Mouse (Mus musculus) lung, embryonic 16.5 days (tissue): Measurements from ENCODE around the gene Lgr4. TPM values are rescaled to one million over a fixed set of nuclear protein-coding genes. Genes with fewer than 3 reads are reported as not detected.

Experiments used
- ATAC-seq: fragments of 200-750 bp; cut with Nextera tagmentation; 2 replicates; pipeline ENCODE4 v1.8.0; 2017; ENCODE audit warnings: low read depth, mild to moderate bottlenecking, moderate library complexity
- H3K27ac ChIP-seq: fragments of 300-500 bp; sonication (generic); 2 replicates; pipeline ENCODE4 v1.5.1; 2014; ENCODE audit warnings: mild to moderate bottlenecking, control low read depth, low read length
- H3K27me3 ChIP-seq: fragments of 300-500 bp; sonication (generic); 2 replicates; pipeline ENCODE4 v1.6.1; 2014; ENCODE audit warnings: low read depth, low read length, mixed read lengths; ENCODE audit not compliant: control insufficient read depth, insufficient read depth
- H3K36me3 ChIP-seq: fragments of 300-500 bp; sonication (generic); 2 replicates; pipeline ENCODE4 v1.6.1; 2014; ENCODE audit warnings: low read length; ENCODE audit not compliant: control insufficient read depth, insufficient read depth
- H3K4me1 ChIP-seq: fragments of 300-500 bp; sonication (generic); replicated peaks from 2 replicates; pipeline ENCODE4 v1.6.1; 2014; ENCODE audit warnings: low read length, mixed read lengths; ENCODE audit not compliant: control insufficient read depth, insufficient read depth
- H3K4me2 ChIP-seq: fragments of 300-500 bp; sonication (generic); 2 replicates; pipeline ENCODE4 v1.6.1; 2014; ENCODE audit warnings: low read depth, low read length, control low read depth
- H3K4me3 ChIP-seq: fragments of 300-500 bp; sonication (generic); 2 replicates; pipeline ENCODE4 v1.5.1; 2014; ENCODE audit warnings: mild to moderate bottlenecking, low read length, control low read depth
- H3K9ac ChIP-seq: fragments of 300-500 bp; sonication (generic); 2 replicates; pipeline ENCODE4 v1.6.1; 2014; ENCODE audit warnings: low read length, control low read depth
- H3K9me3 ChIP-seq: fragments of 300-500 bp; sonication (generic); 2 replicates; pipeline ENCODE4 v1.6.1; 2016; ENCODE audit warnings: low read length; ENCODE audit not compliant: control insufficient read depth
- WGBS: fragments of 180-500 bp; shearing (Covaris S2); extraction: QIAGEN DNeasy Blood & Tissue Kit; methylation state at CpG from one replicate; pipeline ENCODE4 v1.1.7; 2014; 5-methylcytosine and 5-hydroxymethylcytosine counted together
- polyA plus RNA-seq: library from polyadenylated mRNA; unstranded; fragments of >200 nt; fragmentation: Nextera tagmentation; extraction: Ambion mirVana; gene quantifications from 2 replicates; pipeline ENCODE4 v1.2.1, GENCODE M21; 2015

The Lgr4 gene
- polyA plus RNA-seq, 1 experiment from 2014 or later: 2.0 TPM

DNA sequence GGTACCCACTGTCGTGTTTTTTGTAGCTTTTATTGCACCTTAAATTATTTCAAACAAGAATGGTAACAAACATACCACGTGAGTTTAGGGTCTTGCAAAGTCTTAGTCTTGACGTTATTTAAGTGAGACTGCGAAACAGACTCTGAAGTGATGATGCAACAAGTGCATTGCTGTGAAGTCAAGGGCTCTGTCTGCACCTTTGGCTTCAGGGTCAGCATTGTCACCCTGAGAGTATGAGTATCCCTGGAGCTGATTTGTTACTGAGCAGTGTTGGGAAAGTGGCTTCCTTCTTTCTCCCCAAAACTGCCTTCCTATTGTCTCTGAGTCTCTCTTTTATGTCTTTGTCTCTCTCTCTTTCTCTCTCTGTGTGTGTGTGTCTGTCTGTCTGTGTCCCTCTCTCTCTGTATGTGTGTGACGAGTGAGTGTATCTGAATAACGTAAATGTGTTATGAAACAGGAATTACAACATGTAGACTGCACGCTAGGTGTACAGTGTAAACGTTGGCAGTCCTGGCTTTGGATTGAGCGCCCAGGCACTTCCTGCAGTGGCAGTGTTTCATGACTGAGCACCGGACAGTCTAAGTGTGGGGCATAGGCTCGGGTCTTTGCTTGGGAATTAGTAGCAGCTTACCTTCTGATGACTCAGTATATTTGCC lies 18.4 kb downstream of the Lgr4 start:
- no peak overlapping the region for H3K27ac ChIP-seq
- H3K4me2 ChIP-seq: no peak overlapping the region
- H3K27me3 ChIP-seq: no peaks in the 10 kb centered on the region; the same call in none of the 2 replicates
- no peaks in the 10 kb centered on the region for H3K36me3 ChIP-seq
- H3K9ac ChIP-seq: no peak overlapping the region
- H3K4me1 ChIP-seq: 0 out of 2 replicates have a peak, but pooled peaks cover 2% of the 10 kb centered on the region
- H3K9me3 ChIP-seq: no peaks in the 10 kb centered on the region
- ATAC-seq: no peak
- no peak overlapping the region for H3K4me3 ChIP-seq
- WGBS: 71% methylated on average over 11 of the region's 11 CpGs

DNA sequence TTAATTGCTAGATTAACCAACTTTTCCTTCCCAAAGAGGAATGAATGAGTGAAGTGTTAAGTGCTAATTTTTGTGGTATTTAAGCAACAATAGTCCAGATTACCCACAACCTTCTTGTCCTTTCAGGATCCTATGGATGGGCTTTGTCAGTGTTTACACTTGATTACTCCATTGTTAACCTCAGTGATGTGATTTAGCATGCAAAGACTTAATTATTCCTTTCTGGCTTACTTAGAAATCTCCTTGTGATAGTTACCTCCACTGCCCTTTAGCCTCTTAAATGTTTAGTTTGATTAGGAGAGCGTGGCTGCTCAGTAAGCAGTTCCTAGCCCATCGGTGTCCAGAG lies 18.9 kb downstream of the Lgr4 start:
- Histone ChIP-seq H3K4me3 (no peak overlapping the region), H3K36me3 (no peaks in the 10 kb centered on the region), H3K4me2 (no peak overlapping the region), H3K27me3 (no peaks in the 10 kb centered on the region; the same call in none of the 2 replicates), H3K4me1 (0 out of 2 replicates have a peak, but pooled peaks cover 2% of the 10 kb centered on the region), H3K9me3 (no peaks in the 10 kb centered on the region), H3K27ac (no peak overlapping the region), H3K9ac (no peak overlapping the region)
- no peak for ATAC-seq
- 52% methylated on average over 2 of the region's 2 CpGs for WGBS

DNA sequence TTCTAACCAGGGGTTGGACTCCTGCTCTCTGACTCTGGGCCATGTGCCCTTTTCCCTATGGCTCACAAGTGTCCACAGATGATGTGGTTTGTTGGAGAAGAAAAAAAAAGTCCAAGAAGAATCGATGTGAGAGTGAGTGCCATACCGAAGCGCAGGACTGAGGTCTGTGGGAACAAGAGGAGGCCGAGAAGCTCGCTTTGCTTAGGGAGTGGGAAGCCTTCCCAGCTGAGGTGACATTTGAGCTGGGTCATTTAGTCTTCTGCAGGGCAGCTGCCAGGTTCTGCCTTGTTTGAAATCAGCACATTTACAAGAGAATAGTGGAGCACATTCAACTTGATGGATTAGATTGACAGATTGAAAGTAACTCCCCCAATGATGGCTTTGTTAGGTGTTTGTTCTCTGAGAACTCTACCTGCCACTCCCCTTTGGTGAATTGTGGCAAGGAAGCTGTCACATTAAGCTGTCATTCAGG lies 24.6 kb downstream of the Lgr4 start:
- no peak overlapping the region for H3K9ac ChIP-seq
- no peak overlapping the region for H3K4me3 ChIP-seq
- H3K4me2 ChIP-seq: no peak overlapping the region
- no peaks in the 10 kb centered on the region for H3K36me3 ChIP-seq
- H3K9me3 ChIP-seq: no peaks in the 10 kb centered on the region
- H3K27ac ChIP-seq: no peak overlapping the region
- H3K27me3 ChIP-seq: no peaks in the 10 kb centered on the region; the same call in 1 of the 2 replicates
- no peaks in the 10 kb centered on the region for H3K4me1 ChIP-seq
- no peak for ATAC-seq
- 57% methylated on average over 5 of the region's 5 CpGs for WGBS

DNA sequence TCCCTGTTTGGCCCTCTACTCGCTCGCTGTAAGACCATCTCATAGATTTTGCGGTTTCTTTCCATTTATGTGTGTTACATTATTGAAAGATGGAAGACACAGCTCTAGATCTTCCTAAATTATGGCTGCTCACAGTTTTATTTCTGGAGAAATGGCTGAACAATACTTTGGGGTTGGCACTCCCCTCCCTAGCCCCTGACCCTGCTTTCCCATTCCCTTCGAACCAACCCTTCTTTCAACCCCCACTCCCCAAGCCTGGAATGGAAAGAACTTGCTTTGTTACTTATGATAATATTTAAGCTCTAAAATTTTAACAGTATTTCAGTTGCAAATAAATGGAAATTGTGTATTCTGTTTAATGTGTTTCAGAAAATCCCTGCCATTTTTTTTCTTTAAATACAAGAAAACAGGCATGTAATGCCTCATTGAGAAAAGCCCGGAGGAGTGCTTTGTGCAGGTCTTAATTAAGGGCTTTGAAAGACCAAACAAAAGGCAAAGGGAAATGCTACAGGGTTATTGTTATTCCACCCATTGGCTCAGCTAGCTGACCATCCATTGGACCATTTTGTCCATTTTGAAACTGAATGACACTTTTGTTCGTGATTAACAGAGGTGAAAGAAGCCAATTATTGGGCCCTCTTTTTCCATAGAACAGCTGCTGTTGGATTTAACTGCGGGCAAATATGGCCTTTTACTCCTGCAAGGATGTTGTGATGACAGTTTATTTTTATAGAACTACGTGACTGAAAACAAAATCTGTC lies 25.5 kb downstream of the Lgr4 start:
- H3K9ac ChIP-seq: no peak overlapping the region
- H3K4me1 ChIP-seq: no peaks in the 10 kb centered on the region
- no peak for ATAC-seq
- no peak overlapping the region for H3K4me3 ChIP-seq
- no peaks in the 10 kb centered on the region; the same call in 1 of the 2 replicates for H3K27me3 ChIP-seq
- no peaks in the 10 kb centered on the region for H3K36me3 ChIP-seq
- H3K4me2 ChIP-seq: no peak overlapping the region
- no peaks in the 10 kb centered on the region for H3K9me3 ChIP-seq
- WGBS: 81% methylated on average over 8 of the region's 8 CpGs
- no peak overlapping the region for H3K27ac ChIP-seq

DNA sequence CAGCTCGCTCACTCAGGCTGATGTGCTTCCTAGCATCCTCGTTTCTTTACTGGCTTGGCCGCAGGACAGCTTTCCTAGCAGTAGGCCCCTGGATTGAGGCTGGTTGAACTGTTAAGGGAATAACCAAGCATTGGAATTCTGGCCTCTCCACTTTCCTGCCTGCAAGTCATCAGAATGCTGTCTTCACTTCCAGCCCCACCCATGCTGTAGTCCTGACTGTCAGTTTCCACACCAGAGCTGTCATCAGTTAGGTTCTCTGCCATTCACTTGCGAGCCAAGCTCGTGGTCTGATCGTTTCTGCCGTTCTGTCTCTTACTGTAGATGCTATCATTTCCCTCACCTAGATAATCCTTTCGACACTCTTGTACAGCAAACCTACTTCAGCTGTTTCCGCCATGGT lies 27.5 kb downstream of the Lgr4 start:
- H3K4me1 ChIP-seq: no peaks in the 10 kb centered on the region
- no peak overlapping the region for H3K4me2 ChIP-seq
- no peaks in the 10 kb centered on the region; the same call in 1 of the 2 replicates for H3K27me3 ChIP-seq
- ATAC-seq: no peak
- H3K4me3 ChIP-seq: no peak overlapping the region
- H3K27ac ChIP-seq: no peak overlapping the region
- H3K9ac ChIP-seq: no peak overlapping the region
- H3K9me3 ChIP-seq: no peaks in the 10 kb centered on the region
- 83% methylated on average over 9 of the region's 9 CpGs for WGBS
- no peaks in the 10 kb centered on the region for H3K36me3 ChIP-seq

DNA sequence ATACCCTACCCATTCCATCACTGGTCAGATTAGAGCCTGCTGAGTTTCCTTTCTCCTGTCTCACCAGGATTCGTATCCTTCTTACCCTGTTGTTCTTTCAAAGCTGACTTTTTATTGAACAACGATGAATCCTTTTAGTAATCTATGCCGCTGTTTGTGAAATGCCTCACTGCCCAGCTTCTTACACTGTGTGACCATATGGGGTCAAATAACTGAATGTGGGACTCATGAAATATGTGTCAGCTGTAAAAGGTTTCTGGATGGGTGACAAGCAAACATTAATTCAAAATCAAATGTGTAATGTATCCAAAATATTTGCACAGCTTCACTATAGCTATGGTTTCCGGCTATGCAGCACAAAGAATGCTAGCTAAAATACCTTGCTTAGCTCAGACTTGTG lies 28.1 kb downstream of the Lgr4 start:
- H3K9ac ChIP-seq: no peak overlapping the region
- no peaks in the 10 kb centered on the region for H3K9me3 ChIP-seq
- H3K4me2 ChIP-seq: no peak overlapping the region
- no peaks in the 10 kb centered on the region for H3K4me1 ChIP-seq
- no peaks in the 10 kb centered on the region; the same call in 1 of the 2 replicates for H3K27me3 ChIP-seq
- ATAC-seq: no peak
- no peak overlapping the region for H3K4me3 ChIP-seq
- H3K36me3 ChIP-seq: no peaks in the 10 kb centered on the region
- WGBS: 80% methylated on average over 4 of the region's 4 CpGs
- H3K27ac ChIP-seq: no peak overlapping the region

DNA sequence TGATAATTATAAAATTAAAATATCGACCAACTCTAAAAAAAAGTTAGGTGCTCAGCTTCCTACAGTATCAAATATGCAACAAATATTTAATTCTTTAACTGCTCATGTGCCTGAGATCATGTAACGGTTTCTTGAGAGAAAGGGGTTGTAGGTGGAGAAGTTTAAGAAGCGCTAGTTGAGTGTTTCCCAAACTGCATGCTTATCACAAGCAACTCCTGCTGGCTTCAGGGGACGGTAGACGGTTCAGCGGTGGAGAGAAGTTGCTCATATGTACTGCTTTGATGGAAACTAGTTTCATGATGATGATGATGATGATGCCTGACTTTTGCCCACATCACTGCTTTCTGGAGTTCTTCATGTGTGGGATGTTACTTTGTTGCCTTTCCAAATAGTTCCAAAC lies 29.0 kb downstream of the Lgr4 start:
- no peak for ATAC-seq
- H3K4me1 ChIP-seq: no peaks in the 10 kb centered on the region
- H3K4me3 ChIP-seq: no peak overlapping the region
- no peaks in the 10 kb centered on the region for H3K9me3 ChIP-seq
- H3K36me3 ChIP-seq: no peaks in the 10 kb centered on the region
- no peak overlapping the region for H3K4me2 ChIP-seq
- WGBS: 81% methylated on average over 6 of the region's 6 CpGs
- no peaks in the 10 kb centered on the region; the same call in 1 of the 2 replicates for H3K27me3 ChIP-seq
- no peak overlapping the region for H3K9ac ChIP-seq
- no peak overlapping the region for H3K27ac ChIP-seq

DNA sequence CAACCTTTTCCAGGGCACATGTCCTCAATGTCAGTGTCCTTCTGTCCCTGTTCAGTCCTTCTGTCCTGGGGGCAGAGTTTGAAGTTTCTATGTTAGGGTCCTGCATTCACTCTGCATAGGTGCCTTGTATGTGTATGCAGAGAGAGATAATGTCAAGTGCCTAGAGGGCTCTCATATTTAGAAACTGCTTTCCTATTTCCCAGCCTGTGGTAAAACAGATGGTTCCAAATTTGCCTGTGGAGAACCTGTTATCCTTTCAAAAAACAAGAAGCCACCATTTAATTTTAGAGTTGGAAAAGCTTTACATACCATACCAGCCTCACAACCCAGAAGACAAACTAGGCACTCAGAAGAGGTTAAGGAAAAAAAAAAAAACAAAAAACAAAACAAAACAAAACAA lies 32.1 kb downstream of the Lgr4 start:
- ATAC-seq: no peak
- Histone ChIP-seq H3K27me3 (no peaks in the 10 kb centered on the region), H3K9ac (no peak overlapping the region), H3K4me2 (no peak overlapping the region), H3K27ac (no peak overlapping the region), H3K36me3 (no peaks in the 10 kb centered on the region), H3K4me1 (no peaks in the 10 kb centered on the region), H3K9me3 (no peaks in the 10 kb centered on the region), H3K4me3 (no peak overlapping the region)

DNA sequence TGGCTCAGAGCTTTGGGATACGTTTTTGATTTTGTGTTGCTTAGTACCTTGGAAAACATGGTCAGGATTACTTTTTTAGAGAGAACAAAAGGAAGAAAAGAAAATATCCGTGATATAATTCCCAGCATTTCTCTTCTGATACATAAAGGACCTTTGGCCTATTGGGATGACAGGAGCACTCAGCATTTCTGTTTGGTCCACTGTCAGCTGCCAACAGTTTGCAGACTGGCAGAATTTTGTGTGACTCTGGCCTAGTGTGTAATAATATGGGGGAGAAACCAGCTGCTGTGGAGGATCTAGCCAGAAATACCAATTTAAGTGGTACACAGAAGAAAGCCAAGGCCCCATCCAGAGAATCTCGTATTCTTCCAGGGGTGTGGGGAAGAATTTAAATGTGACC lies 32.9 kb downstream of the Lgr4 start:
- H3K4me1 ChIP-seq: no peaks in the 10 kb centered on the region
- H3K27me3 ChIP-seq: no peaks in the 10 kb centered on the region
- no peak for ATAC-seq
- no peak overlapping the region for H3K4me3 ChIP-seq
- H3K9me3 ChIP-seq: no peaks in the 10 kb centered on the region
- H3K9ac ChIP-seq: no peak overlapping the region
- 57% methylated on average over 3 of the region's 3 CpGs for WGBS
- no peaks in the 10 kb centered on the region for H3K36me3 ChIP-seq
- H3K27ac ChIP-seq: no peak overlapping the region
- H3K4me2 ChIP-seq: no peak overlapping the region
